Mouse (Mus musculus) A20 (cell line): ENCODE results near the gene Gm20696.

ENCODE experiments used
- DNase-seq: peaks from one replicate; pipeline ENCODE4 v3.0.0-alpha.2; 2011; ENCODE audit warnings: low read depth, low spot score

Gene Gm20696

DNA sequence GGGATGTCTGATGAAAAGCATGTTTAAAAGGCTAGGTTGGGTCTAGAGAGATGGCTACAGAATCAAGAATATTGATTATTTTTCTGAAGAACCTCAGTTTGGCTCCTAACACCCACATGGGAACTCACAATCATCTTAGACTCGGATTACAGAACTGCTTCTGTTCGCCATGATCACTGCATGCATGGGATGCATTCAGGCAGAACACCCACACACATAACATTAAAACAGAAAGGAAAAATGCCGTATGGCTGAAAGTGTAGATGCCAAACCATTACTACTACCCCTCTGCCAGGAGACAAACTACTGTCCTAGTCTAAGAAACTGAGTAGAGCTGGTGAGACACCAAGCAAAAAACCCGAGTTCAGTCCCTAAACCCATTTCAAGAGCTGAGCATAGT lies 336.4 kb downstream of the Gm20696 start:
- DNase-seq, result no peak

DNA sequence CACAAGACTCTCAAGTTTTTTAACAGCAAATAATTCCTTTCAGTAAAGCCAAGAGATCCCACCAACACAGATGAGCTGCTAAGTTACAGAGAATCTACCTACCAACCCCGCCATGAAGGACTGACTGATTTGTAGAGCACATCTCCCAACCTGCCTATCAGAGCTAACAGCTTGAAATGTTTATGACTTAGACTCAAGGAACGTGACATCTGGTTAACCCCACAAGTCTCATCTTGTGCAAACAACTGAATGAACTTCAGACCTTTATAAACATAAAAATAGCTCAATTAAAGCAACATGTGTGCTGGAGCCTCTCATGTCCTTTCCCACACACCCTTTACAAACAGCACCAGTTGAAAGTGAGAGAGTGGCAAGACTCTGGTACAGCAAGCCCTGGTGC lies 338.0 kb downstream of the Gm20696 start:
- no peak for DNase-seq

DNA sequence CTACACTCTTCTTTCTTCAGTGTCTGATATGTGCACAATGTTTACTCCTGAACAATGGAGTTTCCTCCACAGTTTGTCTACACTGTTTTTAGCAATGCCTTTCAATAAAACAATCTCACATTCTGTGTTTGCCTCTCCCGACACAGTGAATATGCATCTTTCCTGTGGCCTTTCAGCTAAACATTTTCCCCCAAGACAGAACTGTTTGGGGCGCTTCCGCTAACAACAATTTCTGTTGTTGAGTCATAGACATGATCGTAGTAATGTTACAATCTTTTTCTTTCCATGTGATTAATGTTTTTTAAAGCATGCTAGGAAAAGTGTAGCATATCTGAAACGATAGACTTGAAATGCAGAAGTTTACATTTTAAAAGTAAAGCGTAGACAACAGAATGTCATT lies 338.5 kb downstream of the Gm20696 start:
- DNase-seq, result no peak

DNA sequence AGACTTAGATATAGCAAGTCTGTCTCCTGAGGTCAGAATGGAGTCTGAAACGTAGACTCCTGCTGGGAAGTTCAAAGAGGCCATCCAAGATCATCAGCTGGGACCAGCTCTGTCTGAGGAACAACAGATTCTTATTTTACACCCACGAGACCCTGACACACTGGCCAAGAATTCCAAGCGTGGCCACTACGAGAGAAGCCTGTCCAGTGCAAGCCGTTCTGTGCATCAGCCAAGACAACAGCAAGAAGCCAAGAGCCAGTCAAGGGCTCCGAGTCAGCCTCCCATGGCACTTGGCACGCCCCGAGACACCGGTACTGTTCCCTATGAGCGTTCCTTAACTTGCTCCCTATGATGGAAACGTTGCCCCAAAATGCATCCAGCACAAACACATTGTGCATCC lies 338.9 kb downstream of the Gm20696 start:
- no peak for DNase-seq

- DNase-seq, result no peak
These were observed 340.7 kb downstream of the Gm20696 start for GRCm38 (mm10) chr6:99325881-99326280.

- no peak for DNase-seq
These were observed 341.1 kb downstream of the Gm20696 start for GRCm38 (mm10) chr6:99325461-99325860.

GRCm38 (mm10) chr6:99322132-99322904 lies 344.3 kb downstream of the Gm20696 start:
- DNase-seq, result no peak

GRCm38 (mm10) chr6:99320444-99320843 lies 346.2 kb downstream of the Gm20696 start:
- DNase-seq, result no peak

DNA sequence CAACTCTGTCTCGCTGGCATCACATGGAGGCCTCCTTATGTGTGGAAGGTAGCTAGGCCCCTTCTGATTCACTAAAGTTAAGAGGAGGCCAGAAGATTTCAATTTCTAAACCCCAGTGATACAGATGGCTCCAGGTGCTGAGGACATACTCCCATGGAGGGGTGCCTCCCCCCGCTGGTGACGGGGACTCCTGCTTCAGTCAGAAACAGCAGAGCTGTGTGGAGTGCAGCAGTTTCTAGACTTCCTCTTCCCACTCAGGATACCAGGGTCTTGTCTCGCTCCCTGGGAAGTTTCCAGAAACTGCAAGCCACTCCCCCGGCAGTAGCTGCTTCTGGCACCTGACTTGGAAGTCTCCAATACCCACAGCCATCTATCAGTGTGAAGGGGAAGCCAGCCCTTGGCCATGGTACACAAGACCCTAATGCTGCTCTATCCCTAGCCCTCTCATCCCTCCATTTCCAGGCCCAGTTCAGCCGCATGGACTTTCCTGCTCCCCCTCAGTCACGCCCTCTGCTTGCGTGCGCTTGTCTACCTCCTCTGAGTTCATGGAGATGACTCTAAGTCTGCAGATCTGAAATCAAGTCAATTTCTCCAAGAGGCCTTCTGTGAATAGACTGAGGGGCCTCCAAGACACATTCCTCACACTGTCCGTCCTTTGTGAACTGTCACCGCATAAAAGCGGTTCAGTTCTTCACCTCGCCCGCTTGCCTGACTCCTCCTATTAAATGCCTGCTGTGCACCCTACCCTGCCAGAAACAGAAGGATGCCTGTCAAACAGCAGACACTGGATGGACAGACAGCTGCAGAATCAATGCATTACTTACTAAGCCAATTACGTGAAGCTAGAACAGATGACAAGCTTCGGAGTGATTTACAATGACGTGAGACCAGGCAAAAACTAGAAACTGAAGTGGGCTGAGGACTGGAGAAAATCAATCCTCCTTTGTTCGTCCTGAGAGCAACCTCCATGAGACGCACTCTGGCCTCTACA lies 346.9 kb downstream of the Gm20696 start:
- DNase-seq, result no peak

GRCm38 (mm10) chr6:99314746-99315145 lies 351.9 kb downstream of the Gm20696 start:
- DNase-seq, result no peak

- no peak for DNase-seq
These were observed 356.1 kb downstream of the Gm20696 start for GRCm38 (mm10) chr6:99310529-99310928.

DNA sequence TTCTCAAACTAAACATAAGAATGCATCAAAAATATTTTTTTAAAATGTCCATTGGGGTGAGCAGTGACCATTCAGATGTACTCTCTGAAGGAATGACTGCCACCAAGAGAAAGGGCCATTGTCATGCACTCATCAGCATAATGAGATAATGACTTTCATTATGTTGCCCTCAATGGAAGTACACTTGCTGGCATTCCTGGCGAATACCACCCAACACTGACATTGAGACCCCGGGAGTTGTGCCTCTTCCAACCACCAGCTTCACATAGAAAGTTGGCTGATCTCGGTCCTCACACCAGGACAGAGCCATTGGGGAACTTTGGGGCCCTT lies 356.5 kb downstream of the Gm20696 start:
- DNase-seq, result no peak

DNA sequence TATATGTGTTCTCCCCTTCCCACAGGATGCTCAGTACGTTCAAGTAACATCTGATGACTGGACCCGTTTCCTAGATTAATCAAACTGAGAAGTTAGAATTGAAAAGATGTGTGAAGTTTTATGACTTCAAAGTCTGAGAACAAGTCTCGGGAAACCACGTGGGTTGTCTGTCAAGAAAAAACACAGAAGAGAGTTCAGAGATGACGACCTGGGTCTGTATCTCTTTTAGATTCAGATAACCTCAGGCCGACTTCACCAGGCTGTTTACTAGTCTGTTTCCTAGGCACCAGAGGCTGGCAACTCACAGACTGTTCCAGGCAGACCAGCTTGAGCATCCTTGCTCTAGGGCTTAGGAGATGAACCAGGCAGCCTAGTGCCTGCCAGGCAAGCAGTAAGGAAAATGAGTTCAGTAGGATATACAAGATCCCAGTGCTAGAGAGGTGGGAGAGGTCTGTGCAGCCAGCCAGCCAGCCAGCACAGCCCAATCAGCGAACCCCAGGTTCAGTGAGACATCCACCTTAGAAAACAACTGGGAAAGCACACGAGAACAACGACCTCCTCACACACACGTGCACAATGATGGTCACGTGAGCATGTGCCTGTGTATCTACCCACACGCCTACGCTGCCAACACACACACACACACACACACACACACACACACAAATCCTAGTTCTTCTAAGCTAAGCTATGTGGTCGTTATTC lies 357.0 kb downstream of the Gm20696 start:
- no peak for DNase-seq

DNA sequence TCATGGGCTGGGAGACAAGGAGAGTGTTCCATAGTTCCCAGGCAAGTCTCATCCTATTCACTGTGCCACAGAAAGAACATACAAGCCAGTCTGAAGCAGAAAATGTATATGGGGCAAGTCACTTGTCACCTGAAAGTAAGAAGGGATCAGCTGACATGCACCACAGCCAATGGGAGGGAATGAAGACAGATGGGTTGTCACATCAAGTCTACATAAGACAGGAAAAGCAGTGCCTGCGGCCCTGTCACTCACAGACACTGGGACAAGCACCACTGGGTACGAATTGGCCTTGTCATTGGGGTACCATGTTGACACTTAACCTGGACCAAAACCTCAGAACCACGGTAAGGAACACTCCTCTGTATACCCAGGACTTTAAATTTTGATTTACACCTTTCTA lies 360.8 kb downstream of the Gm20696 start:
- DNase-seq, result no peak

GRCm38 (mm10) chr6:99305236-99305635 lies 361.4 kb downstream of the Gm20696 start:
- DNase-seq, result no peak

DNA sequence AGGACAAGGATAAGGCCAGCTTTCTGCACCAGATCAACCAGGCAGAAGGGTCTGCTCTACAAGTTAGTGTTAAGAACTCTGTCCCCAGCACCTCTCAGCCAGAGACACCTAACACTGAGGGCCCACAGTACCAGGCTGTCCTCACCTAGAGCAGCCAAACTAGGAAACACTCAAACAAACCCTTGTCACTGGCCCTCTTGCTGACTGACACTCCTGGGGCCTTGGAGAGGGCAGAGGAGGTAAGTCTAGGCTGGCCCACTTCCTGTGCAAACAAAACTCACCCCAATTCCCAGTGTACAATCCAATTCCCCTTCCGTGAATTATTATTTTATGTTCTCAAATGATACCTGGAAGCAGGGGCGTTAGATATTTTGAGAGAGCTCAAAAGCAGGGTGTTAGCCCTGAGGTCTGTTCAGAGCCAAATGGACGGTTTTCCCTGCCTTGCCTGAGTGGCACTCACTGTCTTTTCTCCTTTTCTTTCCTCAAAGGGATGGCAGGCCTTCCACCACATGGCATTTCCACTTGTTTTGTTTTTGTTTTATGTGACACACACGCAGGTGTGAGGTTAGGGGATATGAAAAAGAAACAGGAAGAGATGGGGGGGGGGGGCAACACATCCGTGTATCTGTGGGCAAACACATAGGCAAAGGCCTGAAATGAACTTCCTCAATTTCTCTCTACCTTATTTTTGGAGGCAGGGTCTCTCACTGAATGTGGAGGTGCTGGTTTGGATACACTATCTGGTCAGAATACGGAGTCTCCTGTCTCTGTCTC lies 363.7 kb downstream of the Gm20696 start:
- peak; percentile 83 for DNase-seq

DNA sequence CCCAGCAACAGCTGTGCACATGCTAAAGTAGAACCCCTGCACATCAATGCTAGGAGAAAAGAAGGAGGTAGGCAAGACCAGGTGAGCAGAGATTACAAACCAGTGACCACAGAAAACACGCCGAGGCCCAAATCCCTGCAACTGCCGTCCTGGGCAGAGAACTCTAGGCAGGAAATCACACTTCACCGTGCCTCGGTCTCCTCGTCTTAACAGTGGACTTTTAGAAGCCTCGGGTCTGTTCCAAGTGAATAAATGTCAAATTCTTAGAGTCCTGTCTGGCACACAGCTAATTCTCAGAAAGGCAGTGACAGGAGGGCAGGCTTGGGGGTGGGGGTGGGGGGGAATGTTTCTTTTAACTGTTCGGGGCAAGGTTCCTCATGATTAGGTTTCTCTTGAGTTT lies 364.7 kb downstream of the Gm20696 start:
- DNase-seq, result no peak

DNA sequence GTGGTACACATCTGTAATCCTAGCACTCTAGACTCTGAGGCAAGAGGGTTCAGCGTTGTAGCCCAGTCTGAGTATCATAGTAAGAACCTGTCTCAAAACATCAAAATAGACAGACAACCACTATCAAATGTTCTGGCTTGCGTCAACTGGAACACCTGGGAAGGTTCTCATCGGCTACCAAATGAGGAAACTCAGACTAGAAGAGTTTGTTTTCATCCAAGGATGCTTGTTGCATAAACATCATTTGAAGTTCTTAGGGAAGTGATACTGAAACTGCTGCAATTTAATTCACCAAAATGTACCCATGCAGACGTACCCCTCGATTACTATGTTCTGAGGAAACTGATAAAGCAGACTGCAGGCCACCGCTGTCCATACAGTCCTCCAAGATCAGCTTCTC lies 366.4 kb downstream of the Gm20696 start:
- peak; percentile 70 for DNase-seq

- no peak for DNase-seq
These were observed 367.4 kb downstream of the Gm20696 start for GRCm38 (mm10) chr6:99299196-99299595.

DNA sequence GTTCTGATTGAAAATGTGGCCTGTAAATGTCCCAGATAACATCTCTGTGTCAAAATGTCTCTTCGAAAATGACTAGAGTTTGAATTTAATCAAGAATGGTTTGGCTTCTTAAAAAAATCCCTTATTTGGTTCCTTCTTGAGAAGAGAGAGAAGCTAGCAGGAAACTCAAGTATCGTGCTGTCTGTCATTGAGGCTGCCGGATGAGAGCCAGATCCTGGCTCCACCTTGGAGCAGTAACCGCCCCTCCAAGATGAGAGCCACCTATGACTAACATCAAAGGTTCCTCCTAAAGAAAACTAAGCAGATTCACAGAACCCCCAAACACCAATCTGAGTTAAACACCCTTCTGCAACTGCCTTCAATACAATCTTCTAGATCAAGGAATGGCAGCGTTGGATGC lies 369.1 kb downstream of the Gm20696 start:
- no peak for DNase-seq

GRCm38 (mm10) chr6:99295495-99295894 lies 371.1 kb downstream of the Gm20696 start:
- DNase-seq, result no peak
